Mouse (Mus musculus): ENCODE results near the gene Tpsg1.

The Tpsg1 gene

DNA sequence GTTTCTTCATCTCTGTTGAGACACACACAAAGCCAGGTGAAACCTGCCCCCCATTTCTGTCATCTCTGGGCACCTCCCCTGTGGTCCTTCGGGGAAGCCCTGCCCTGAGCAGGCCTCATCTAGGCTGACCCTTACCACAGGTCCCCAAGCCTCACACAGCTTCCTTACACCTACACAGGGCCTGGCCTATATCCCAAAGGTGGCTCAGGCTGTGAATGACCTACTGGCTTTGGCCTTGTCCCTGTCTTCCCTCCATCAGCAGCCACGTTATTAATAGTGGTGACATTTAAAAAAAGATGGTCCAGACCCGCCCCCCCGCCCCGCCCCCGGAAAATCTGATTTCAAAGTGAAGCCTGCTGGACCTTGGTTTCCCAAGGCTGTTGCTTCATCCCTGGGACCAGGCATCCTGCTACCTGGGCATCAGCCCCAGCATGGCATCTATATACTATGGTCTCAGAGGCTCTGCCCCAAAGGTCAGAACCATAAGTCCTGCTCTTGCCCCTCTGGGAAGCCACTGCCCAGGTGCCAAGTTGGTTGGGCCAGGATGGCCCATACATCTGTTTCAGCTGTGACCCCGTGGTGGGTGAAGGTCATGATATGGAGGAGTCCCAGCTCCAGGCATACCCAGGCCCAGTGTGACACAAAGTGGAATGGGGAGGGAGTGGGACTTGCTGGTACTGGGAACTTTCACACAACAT lies 39.4 kb downstream of the Tpsg1 start:
- DNase-seq, result no peak

DNA sequence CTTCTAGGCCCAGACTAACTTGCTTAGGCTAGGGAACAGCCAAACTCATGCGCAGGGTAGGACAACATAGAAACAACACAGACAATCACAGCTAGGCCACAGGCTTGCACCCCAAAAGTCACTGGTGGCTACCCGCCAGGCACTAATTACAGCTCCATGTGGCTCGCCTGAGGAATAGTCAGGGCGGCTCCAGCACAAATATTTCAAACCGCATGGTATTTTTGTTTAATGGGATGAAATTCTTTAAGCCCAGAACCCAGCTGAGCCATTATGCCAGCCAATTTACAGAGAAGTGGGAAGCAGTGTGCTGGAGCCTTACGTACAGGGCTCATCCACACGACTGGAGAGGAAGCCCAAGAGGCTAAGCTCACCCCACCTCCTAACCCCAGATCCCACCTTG lies 40.5 kb downstream of the Tpsg1 start:
- DNase-seq, result no peak

GRCm38 (mm10) chr17:25410180-25410579 lies 41.1 kb downstream of the Tpsg1 start:
- DNase-seq, result no peak

- no peak for DNase-seq
Measured at GRCm38 (mm10) chr17:25410786-25411185, 41.7 kb downstream of the Tpsg1 start.

DNA sequence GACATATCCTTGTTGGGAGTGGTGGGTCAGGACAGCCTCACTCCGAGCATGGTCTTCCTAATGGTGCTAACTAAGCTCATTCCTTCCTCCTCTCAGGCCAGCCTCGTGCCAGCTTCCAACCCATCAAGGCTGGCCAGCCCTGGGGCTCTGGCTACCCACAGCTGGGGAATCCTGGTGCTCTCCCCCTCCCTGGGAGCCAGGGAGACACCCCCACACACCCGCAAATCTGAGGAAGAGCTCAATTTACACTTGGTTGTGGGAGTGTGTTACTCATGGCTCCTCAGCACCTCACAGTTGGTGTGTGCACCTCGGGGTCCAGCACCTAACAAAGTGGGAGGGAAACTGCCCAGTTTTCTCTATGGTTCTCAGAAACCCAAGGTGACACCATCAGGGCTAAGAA lies 42.2 kb downstream of the Tpsg1 start:
- no peak for DNase-seq

- no peak for DNase-seq
Measured at GRCm38 (mm10) chr17:25414209-25414608, 45.1 kb downstream of the Tpsg1 start.

GRCm38 (mm10) chr17:25414917-25415316 lies 45.8 kb downstream of the Tpsg1 start:
- no peak for DNase-seq

DNA sequence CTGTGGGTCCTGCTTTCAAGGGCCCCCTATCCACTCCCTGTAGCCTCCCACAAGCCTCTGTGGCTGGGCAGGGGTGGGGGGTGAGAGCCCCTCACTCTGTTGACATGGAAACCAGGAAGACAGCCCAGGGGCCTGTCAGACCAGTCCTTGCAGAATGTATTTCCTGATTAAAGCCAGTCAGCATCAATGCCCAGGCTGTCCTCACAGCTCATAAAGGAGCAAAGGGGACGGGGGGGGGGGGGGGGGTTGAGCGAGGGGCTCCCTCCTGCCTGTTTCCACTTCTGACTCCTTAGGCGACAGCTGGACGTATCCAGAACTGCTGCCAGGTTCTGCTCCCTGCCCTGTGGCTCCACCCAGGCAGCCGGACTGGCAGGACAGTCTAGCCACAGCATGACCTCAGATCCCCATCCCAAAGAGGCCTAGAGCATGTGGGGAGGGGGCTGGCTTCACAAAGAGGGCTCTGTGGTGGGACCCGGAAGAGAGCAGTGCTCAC lies 46.4 kb downstream of the Tpsg1 start:
- no peak for DNase-seq

DNA sequence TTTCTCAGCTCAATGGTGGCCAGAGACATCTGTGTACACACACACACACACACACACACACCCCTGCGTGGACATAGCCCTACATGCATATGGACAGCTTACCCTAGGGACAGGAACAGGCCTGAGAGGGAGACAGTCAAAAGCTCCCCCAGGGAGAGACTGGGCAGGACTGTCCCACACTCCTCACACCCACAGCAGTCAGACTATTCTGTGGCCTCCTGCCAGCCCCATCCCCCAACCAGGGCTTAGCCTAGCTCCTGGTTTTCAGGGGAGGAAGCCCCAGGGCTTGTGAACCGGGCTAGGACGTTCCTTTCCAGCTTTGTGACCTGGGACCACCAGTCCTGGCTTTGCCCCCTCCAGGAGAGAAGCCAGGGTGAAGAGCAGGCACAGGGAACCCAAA lies 47.1 kb downstream of the Tpsg1 start:
- no peak for DNase-seq

DNA sequence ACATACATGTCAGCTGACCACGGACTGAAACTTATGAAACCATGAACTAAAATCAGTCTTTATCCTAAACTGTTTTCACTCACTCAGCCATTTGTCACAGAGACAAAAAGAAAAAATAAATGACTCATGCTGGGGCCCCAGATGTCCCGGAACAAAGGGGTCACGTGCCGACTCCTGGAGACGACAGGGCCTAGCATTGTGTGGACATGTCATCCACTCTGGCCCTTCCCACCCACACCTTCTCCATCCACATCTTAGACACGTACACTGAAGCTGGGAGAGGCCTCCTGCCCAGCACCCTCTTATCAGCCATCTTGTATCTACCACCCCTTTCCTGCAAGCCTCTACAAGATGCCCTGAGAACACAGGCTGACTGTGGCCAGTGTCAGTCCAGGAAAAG lies 48.9 kb downstream of the Tpsg1 start:
- DNase-seq, result no peak

- no peak for DNase-seq
Measured at GRCm38 (mm10) chr17:25418926-25419325, 49.9 kb downstream of the Tpsg1 start.

DNA sequence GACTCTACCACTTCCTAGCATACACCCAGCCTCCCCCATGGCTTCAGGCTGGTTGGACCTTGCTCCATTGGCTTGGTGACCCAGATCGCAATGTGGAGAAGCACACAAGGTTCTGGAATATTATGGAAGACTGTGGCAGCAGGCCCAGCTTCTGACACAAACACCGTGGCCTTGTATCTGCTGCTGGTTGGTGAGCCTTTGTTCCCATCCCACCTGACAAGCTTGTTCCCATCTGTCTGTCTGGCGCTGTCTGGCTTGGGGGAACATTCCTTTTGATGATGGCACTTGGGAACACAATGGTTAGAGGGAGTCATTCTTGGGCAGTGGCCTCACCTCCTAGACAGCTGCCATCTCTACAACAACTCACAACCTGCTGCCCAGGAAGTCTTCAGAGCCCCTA lies 51.9 kb downstream of the Tpsg1 start:
- no peak for DNase-seq
